ENCODE assay signal across 9 mouse cellular contexts in the genomic region with DNA sequence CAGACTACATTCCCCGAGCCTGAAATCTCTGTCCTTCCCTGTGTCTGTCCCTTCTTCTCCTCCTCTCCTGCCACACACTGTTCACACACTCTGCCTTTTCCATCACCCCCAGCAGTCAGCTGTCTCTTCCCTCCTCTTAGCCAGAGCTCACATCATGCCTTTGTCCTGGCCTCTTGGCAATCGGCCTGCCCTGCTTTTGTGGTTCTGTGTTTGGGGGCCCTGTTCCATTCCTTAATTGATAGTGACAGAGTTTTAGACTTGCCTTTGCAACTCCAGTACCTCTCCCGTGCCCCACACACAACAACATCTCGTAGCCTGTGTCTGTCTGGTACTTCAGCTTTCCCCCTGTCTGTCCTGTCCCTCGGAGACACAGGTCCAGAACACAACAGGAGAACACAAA. TPM values are rescaled to one million over a fixed set of nuclear protein-coding genes. Genes with fewer than 3 reads are reported as not detected.
DNase-seq lines count a peak whose midpoint lies in the region; ATAC-seq and TF ChIP-seq lines count a peak whose summit lies in the region.
"Had no signal": no experiment of that assay in that cellular context is flagged by ENCODE, and none has a peak within 500 bp of the region (broad histone marks: within the 10 kb centered on the region; RNA-seq: fewer than 3 reads in every experiment).

No protein-coding gene starts in this region.

- TF ChIP-seq CTCF in thymus, adult 2 months (IDR thresholded peaks at IDR 0.05; ENCODE audit: borderline replicate concordance, control insufficient read depth, extremely low read depth, insufficient read depth, low read length, poor library complexity): no peak

- peak overlapping the region; percentile 10; the same call in 1 of the 2 replicates for H3K27ac ChIP-seq in thymus, adult 2 months (ENCODE audit: control insufficient read depth, insufficient read depth, low read length)
- peak overlapping the region; percentile 84 for H3K27ac ChIP-seq in liver, embryonic 11.5 days (ENCODE audit: low read depth, low read length)

- TF ChIP-seq POLR2A in thymus, adult 2 months (IDR thresholded peaks at IDR 0.05; ENCODE audit: control insufficient read depth, extremely low read depth, insufficient read depth, low read length, poor library complexity): no peak

- no peak overlapping the region for H3K4me3 ChIP-seq in thymus, adult 2 months (ENCODE audit: control insufficient read depth, insufficient read depth, low read length)
- H3K4me3 ChIP-seq in liver, embryonic 11.5 days (ENCODE audit: low read depth, low read length): no peak overlapping the region

- no peak for ATAC-seq in liver, embryonic 11.5 days (replicated peaks; ENCODE audit: low FRiP score)
- no peak for ATAC-seq in megakaryocyte progenitor cell, adult 5-6 weeks (replicated peaks; ENCODE audit: poor library complexity)

- H3K27me3 ChIP-seq in thymus, adult 2 months (ENCODE audit: control insufficient read depth, insufficient read depth, low read length): no peaks in the 10 kb centered on the region
- no peaks in the 10 kb centered on the region for H3K27me3 ChIP-seq in liver, embryonic 11.5 days (replicated peaks; ENCODE audit: control insufficient read depth, insufficient read depth, low read length)

- peak; percentile 10 for DNase-seq in embryo, embryonic 11 days
- no peak for DNase-seq in embryo, embryonic 9.5 days (ENCODE audit: extremely low spot score)
- DNase-seq in thymus, adult 2 months: no peak
- no peak for DNase-seq in thymus, postnatal 4 days
- DNase-seq in liver, embryonic 11.5 days (ENCODE audit: low spot score): no peak
- no peak for DNase-seq in cerebellum, postnatal 4 days (ENCODE audit: low spot score in 2 of 2)
- no peak for DNase-seq in thymus, postnatal 14 days

- H3K4me1 ChIP-seq in thymus, adult 2 months (replicated peaks; ENCODE audit: control insufficient read depth, insufficient read depth, low read length): peaks cover 49% of the 10 kb centered on the region
- H3K4me1 ChIP-seq in liver, embryonic 11.5 days (replicated peaks; ENCODE audit: control insufficient read depth, insufficient read depth, low read length): peaks cover 72% of the 10 kb centered on the region

- no peaks in the 10 kb centered on the region for H3K36me3 ChIP-seq in thymus, adult 2 months (ENCODE audit: control insufficient read depth, insufficient read depth, low read length)
- peaks cover 2% of the 10 kb centered on the region; the same call in 1 of the 2 replicates for H3K36me3 ChIP-seq in liver, embryonic 11.5 days (ENCODE audit: control insufficient read depth, insufficient read depth, low read length)

- peak overlapping the region; percentile 67 for H3K4me2 ChIP-seq in liver, embryonic 11.5 days

- peak overlapping the region; percentile 47 for H3K9ac ChIP-seq in liver, embryonic 11.5 days (ENCODE audit: low read depth, low read length)

- 86% methylated on average over 5 of the region's 5 CpGs for WGBS in thymus, adult 2 months
- 59% methylated on average over 5 of the region's 5 CpGs for WGBS in liver, embryonic 11.5 days

- H3K9me3 ChIP-seq in liver, embryonic 11.5 days (ENCODE audit: control insufficient read depth, low read length): no peaks in the 10 kb centered on the region

RNA-seq across cellular contexts. Expression of gene Emilin1, which starts 1.0 kb away (rescaled TPM):
- 44.6 and 57.5 TPM in 2 replicates for polyA plus RNA-seq in thymus, adult 2 months (2012; rRNA removed)
- 89.5 and 95.1 TPM in 2 replicates for polyA plus RNA-seq in liver, embryonic 11.5 days (2014; fragmentation: Nextera tagmentation; extraction: Ambion mirVana)
- total RNA-seq in megakaryocyte progenitor cell, adult 5-6 weeks (2015): 49.7 and 64.5 TPM in 2 replicates
- 98.6 and 99.3 TPM in 2 replicates for total RNA-seq in megakaryocyte progenitor cell, adult 5-6 weeks (2017)

RNA-seq across cellular contexts. Expression of gene Ost4, which starts 4.6 kb away (rescaled TPM):
- 192 and 239 TPM in 2 replicates for polyA plus RNA-seq in thymus, adult 2 months (2012; rRNA removed)
- polyA plus RNA-seq in liver, embryonic 11.5 days (2014; fragmentation: Nextera tagmentation; extraction: Ambion mirVana): 467 and 501 TPM in 2 replicates
- total RNA-seq in megakaryocyte progenitor cell, adult 5-6 weeks (2015): 439 and 494 TPM in 2 replicates
- total RNA-seq in megakaryocyte progenitor cell, adult 5-6 weeks (2017): 259 and 297 TPM in 2 replicates

RNA-seq across cellular contexts. Expression of gene Khk, which starts 9.1 kb away (rescaled TPM):
- 28.3 and 32.0 TPM in 2 replicates for polyA plus RNA-seq in thymus, adult 2 months (2012; rRNA removed)
- polyA plus RNA-seq in liver, embryonic 11.5 days (2014; fragmentation: Nextera tagmentation; extraction: Ambion mirVana): 58.6 and 60.2 TPM in 2 replicates
- 74.3 and 88.2 TPM in 2 replicates for total RNA-seq in megakaryocyte progenitor cell, adult 5-6 weeks (2015)
- total RNA-seq in megakaryocyte progenitor cell, adult 5-6 weeks (2017): 62.2 and 82.9 TPM in 2 replicates

RNA-seq across cellular contexts. Expression of gene Agbl5, which starts 23.7 kb away (rescaled TPM):
- 40.7 and 53.0 TPM in 2 replicates for polyA plus RNA-seq in thymus, adult 2 months (2012; rRNA removed)
- 12.4 and 14.4 TPM in 2 replicates for polyA plus RNA-seq in liver, embryonic 11.5 days (2014; fragmentation: Nextera tagmentation; extraction: Ambion mirVana)
- 12.4 and 13.8 TPM in 2 replicates for total RNA-seq in megakaryocyte progenitor cell, adult 5-6 weeks (2015)
- 7.7 and 8.4 TPM in 2 replicates for total RNA-seq in megakaryocyte progenitor cell, adult 5-6 weeks (2017)

RNA-seq across cellular contexts. Expression of gene Cgref1, which starts 33.2 kb away (rescaled TPM):
- 0.31 and 0.70 TPM in 2 replicates for polyA plus RNA-seq in thymus, adult 2 months (2012; rRNA removed)
- 5.4 and 8.2 TPM in 2 replicates for polyA plus RNA-seq in liver, embryonic 11.5 days (2014; fragmentation: Nextera tagmentation; extraction: Ambion mirVana)
- not detected in 2 replicates for total RNA-seq in megakaryocyte progenitor cell, adult 5-6 weeks (2015)
- total RNA-seq in megakaryocyte progenitor cell, adult 5-6 weeks (2017): 1.7 TPM in 1 of 2 replicates, not detected in the other
- total RNA-seq: hematopoietic stem cell, adult 5-6 weeks had no signal
